Mouse (Mus musculus) kidney, embryonic 15.5 days (tissue): ENCODE results near the gene Abcc2. TPM values are rescaled to one million over a fixed set of nuclear protein-coding genes. Genes with fewer than 3 reads are reported as not detected.

Experiments used
- ATAC-seq: fragments of 200-750 bp; cut with Nextera tagmentation; replicated peaks from 2 replicates; pipeline ENCODE4 v1.8.0; 2017; ENCODE audit warnings: moderate TSS enrichment; ENCODE audit not compliant: low FRiP score
- H3K27ac ChIP-seq: fragments of 300-500 bp; sonication (generic); 2 replicates; pipeline ENCODE4 v1.5.1; 2015; ENCODE audit warnings: mild to moderate bottlenecking, inconsistent platforms
- H3K27me3 ChIP-seq: fragments of 300-500 bp; sonication (generic); 2 replicates; pipeline ENCODE4 v1.6.1; 2015; ENCODE audit warnings: inconsistent platforms
- H3K36me3 ChIP-seq: fragments of 300-500 bp; sonication (generic); 2 replicates; pipeline ENCODE4 v1.6.1; 2015; ENCODE audit warnings: inconsistent platforms
- H3K4me1 ChIP-seq: fragments of 300-500 bp; sonication (generic); 2 replicates; pipeline ENCODE4 v1.6.1; 2015; ENCODE audit warnings: inconsistent platforms
- H3K4me2 ChIP-seq: fragments of 300-500 bp; sonication (generic); 2 replicates; pipeline ENCODE4 v1.6.1; 2015; ENCODE audit warnings: moderate library complexity, mild to moderate bottlenecking, inconsistent platforms
- H3K4me3 ChIP-seq: fragments of 300-500 bp; sonication (generic); replicated peaks from 2 replicates; pipeline ENCODE4 v1.5.1; 2015; ENCODE audit warnings: mild to moderate bottlenecking, inconsistent platforms
- H3K9ac ChIP-seq: fragments of 300-500 bp; sonication (generic); 2 replicates; pipeline ENCODE4 v1.6.1; 2015; ENCODE audit warnings: mild to moderate bottlenecking, inconsistent platforms
- H3K9me3 ChIP-seq: fragments of 300-500 bp; sonication (generic); replicated peaks from 2 replicates; pipeline ENCODE4 v1.6.1; 2016; ENCODE audit warnings: inconsistent platforms
- WGBS: fragments of 180-500 bp; shearing (Covaris S2); methylation state at CpG from one replicate; pipeline ENCODE4 v1.1.7; 2015; ENCODE audit warnings: mixed read lengths; 5-methylcytosine and 5-hydroxymethylcytosine counted together
- polyA plus RNA-seq: library from polyadenylated mRNA; unstranded; fragments of >200 nt; fragmentation: Nextera tagmentation; extraction: Ambion mirVana; gene quantifications from 2 replicates; pipeline ENCODE4 v1.2.1, GENCODE M21; 2015

Abcc2 gene
- polyA plus RNA-seq, 1 experiment from 2014 or later, result 4.0 TPM

GRCm38 (mm10) chr19:43875996-43876395 lies 94.0 kb downstream of the Abcc2 start:
- Histone ChIP-seq H3K4me2 (no peak overlapping the region), H3K4me3 (no peak overlapping the region), H3K27me3 (no peaks in the 10 kb centered on the region), H3K9ac (no peak overlapping the region), H3K4me1 (peaks cover 44% of the 10 kb centered on the region), H3K9me3 (no peaks in the 10 kb centered on the region), H3K36me3 (peaks cover 44% of the 10 kb centered on the region), H3K27ac (no peak overlapping the region)
- WGBS, result 58% methylated on average over 2 of the region's 2 CpGs
- no peak for ATAC-seq

GRCm38 (mm10) chr19:43877364-43877763 lies 95.4 kb downstream of the Abcc2 start:
- no peak overlapping the region for H3K27ac ChIP-seq
- no peak for ATAC-seq
- WGBS, result 79% methylated on average over 8 of the region's 8 CpGs
- peaks cover 45% of the 10 kb centered on the region for H3K4me1 ChIP-seq
- no peak overlapping the region for H3K9ac ChIP-seq
- no peaks in the 10 kb centered on the region for H3K9me3 ChIP-seq
- peaks cover 30% of the 10 kb centered on the region for H3K36me3 ChIP-seq
- no peak overlapping the region for H3K4me2 ChIP-seq
- H3K4me3 ChIP-seq, result no peak overlapping the region
- H3K27me3 ChIP-seq, result no peaks in the 10 kb centered on the region

- Histone ChIP-seq H3K4me2 (peak overlapping the region; percentile 80), H3K36me3 (peaks cover 20% of the 10 kb centered on the region), H3K27me3 (no peaks in the 10 kb centered on the region), H3K9ac (peak overlapping the region; percentile 85), H3K27ac (peak overlapping the region; percentile 98), H3K4me3 (peak overlapping the region; percentile 83), H3K9me3 (no peaks in the 10 kb centered on the region), H3K4me1 (peaks cover 55% of the 10 kb centered on the region)
- WGBS, result 8% methylated on average over 17 of the region's 17 CpGs
- ATAC-seq, result no peak
These were observed 96.4 kb downstream of the Abcc2 start for GRCm38 (mm10) chr19:43878111-43879092.

- under 1% methylated on average over 41 of the region's 41 CpGs for WGBS
- H3K4me2 ChIP-seq, result peak overlapping the region; percentile 80
These were observed 97.6 kb downstream of the Abcc2 start for GRCm38 (mm10) chr19:43879401-43880212.

GRCm38 (mm10) chr19:43880420-43880819 lies 98.4 kb downstream of the Abcc2 start:
- H3K4me1 ChIP-seq, result peaks cover 74% of the 10 kb centered on the region
- H3K9me3 ChIP-seq, result no peaks in the 10 kb centered on the region
- peak overlapping the region; percentile 80; the same call in 1 of the 2 replicates for H3K4me2 ChIP-seq
- no peak for ATAC-seq
- no peak overlapping the region for H3K4me3 ChIP-seq
- WGBS, result 23% methylated on average over 3 of the region's 3 CpGs
- peak overlapping the region; percentile 18 for H3K27ac ChIP-seq
- no peaks in the 10 kb centered on the region for H3K27me3 ChIP-seq
- H3K36me3 ChIP-seq, result no peaks in the 10 kb centered on the region
- H3K9ac ChIP-seq, result no peak overlapping the region

More at GRCm38 (mm10) chr19:43879401-43880212, 97.6 kb downstream of the Abcc2 start:
- H3K9ac ChIP-seq, result peak overlapping the region; percentile 85
- H3K9me3 ChIP-seq, result no peaks in the 10 kb centered on the region
- peak overlapping the region; percentile 98 for H3K27ac ChIP-seq
- peaks cover 8% of the 10 kb centered on the region for H3K36me3 ChIP-seq
- no peaks in the 10 kb centered on the region for H3K27me3 ChIP-seq
- H3K4me1 ChIP-seq, result peaks cover 66% of the 10 kb centered on the region
- peak; percentile 92 for ATAC-seq
- H3K4me3 ChIP-seq, result peak overlapping the region; percentile 83

GRCm38 (mm10) chr19:43881615-43882014 lies 99.6 kb downstream of the Abcc2 start:
- Histone ChIP-seq H3K9ac (no peak overlapping the region), H3K4me3 (no peak overlapping the region), H3K9me3 (no peaks in the 10 kb centered on the region), H3K27me3 (no peaks in the 10 kb centered on the region), H3K4me1 (peaks cover 77% of the 10 kb centered on the region), H3K36me3 (no peaks in the 10 kb centered on the region), H3K4me2 (no peak overlapping the region), H3K27ac (no peak overlapping the region)
- 81% methylated on average over 7 of the region's 7 CpGs for WGBS
- no peak for ATAC-seq

GRCm38 (mm10) chr19:43882895-43883573 lies 101.0 kb downstream of the Abcc2 start:
- H3K9ac ChIP-seq, result 0 out of 2 replicates have a peak overlapping the region, but pooled peaks have one; percentile 34
- H3K27ac ChIP-seq, result peak overlapping the region; percentile 71
- no peaks in the 10 kb centered on the region for H3K27me3 ChIP-seq
- H3K36me3 ChIP-seq, result no peaks in the 10 kb centered on the region
- H3K4me3 ChIP-seq, result no peak overlapping the region; the same call in 1 of the 2 replicates
- H3K9me3 ChIP-seq, result no peaks in the 10 kb centered on the region
- no peak for ATAC-seq
- 12% methylated on average over 18 of the region's 18 CpGs for WGBS
- peaks cover 75% of the 10 kb centered on the region for H3K4me1 ChIP-seq
- peak overlapping the region; percentile 45 for H3K4me2 ChIP-seq

GRCm38 (mm10) chr19:43884668-43885498 lies 102.9 kb downstream of the Abcc2 start:
- no peak overlapping the region for H3K9ac ChIP-seq
- no peak overlapping the region for H3K4me2 ChIP-seq
- no peak overlapping the region for H3K27ac ChIP-seq
- H3K27me3 ChIP-seq, result no peaks in the 10 kb centered on the region
- WGBS, result 61% methylated on average over 13 of the region's 13 CpGs
- H3K4me3 ChIP-seq, result no peak overlapping the region
- H3K36me3 ChIP-seq, result no peaks in the 10 kb centered on the region
- ATAC-seq, result no peak
- no peaks in the 10 kb centered on the region for H3K9me3 ChIP-seq
- H3K4me1 ChIP-seq, result peaks cover 63% of the 10 kb centered on the region

GRCm38 (mm10) chr19:43886371-43887099 lies 104.5 kb downstream of the Abcc2 start:
- no peaks in the 10 kb centered on the region for H3K27me3 ChIP-seq
- peak overlapping the region; percentile 19; the same call in 1 of the 2 replicates for H3K9ac ChIP-seq
- H3K9me3 ChIP-seq, result no peaks in the 10 kb centered on the region
- ATAC-seq, result no peak
- peak overlapping the region; percentile 49 for H3K4me2 ChIP-seq
- H3K36me3 ChIP-seq, result no peaks in the 10 kb centered on the region
- H3K27ac ChIP-seq, result 0 out of 2 replicates have a peak overlapping the region, but pooled peaks have one; percentile 29
- H3K4me3 ChIP-seq, result peak overlapping the region; percentile 6; the same call in 1 of the 2 replicates
- WGBS, result 55% methylated on average over 12 of the region's 12 CpGs
- peaks cover 58% of the 10 kb centered on the region for H3K4me1 ChIP-seq

- peaks cover 58% of the 10 kb centered on the region for H3K4me1 ChIP-seq
- H3K27me3 ChIP-seq, result no peaks in the 10 kb centered on the region
- 83% methylated on average over 5 of the region's 5 CpGs for WGBS
- no peak for ATAC-seq
- H3K9me3 ChIP-seq, result no peaks in the 10 kb centered on the region
- H3K27ac ChIP-seq, result no peak overlapping the region
- no peaks in the 10 kb centered on the region for H3K36me3 ChIP-seq
- no peak overlapping the region for H3K9ac ChIP-seq
- H3K4me2 ChIP-seq, result peak overlapping the region; percentile 49
- H3K4me3 ChIP-seq, result peak overlapping the region; percentile 35
These were observed 105.2 kb downstream of the Abcc2 start for GRCm38 (mm10) chr19:43887242-43887641.
